In the genomic region with DNA sequence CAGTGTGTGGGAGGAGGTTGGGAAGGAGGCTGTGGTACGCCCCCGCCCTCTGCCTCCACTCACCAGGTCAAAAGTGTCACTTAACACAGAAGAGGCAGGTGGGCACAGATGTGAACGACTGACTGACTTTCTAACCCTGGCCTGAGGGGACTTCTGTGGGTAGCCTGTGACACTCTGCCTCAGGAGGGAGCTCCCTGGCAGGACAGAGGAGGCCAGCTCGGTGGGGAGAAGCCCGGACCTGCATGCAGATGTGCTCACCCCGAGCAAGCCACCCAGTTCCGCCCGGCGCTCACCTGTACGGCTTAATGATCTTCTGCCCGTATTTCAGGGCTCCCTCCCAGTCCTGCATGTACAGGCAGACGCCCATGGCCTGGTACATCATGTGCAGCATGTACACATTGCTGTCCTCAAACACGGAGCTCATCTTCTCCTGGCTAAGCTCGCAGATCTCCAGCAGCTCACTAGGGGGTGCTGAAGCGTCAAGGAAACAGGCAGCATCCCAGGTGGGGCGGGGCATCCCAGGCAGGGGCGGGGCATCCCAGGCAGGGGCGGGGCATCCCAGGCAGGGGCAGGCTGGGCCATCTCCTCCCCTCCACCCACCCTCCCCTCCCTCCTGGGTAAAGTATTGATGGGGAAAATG, we compare ENCODE assay signal across 8 mouse cellular contexts. TPM values are rescaled to one million over a fixed set of nuclear protein-coding genes. Genes with fewer than 3 reads are reported as not detected.
DNase-seq lines count a peak whose midpoint lies in the region; ATAC-seq lines count a peak whose summit lies in the region.

No protein-coding gene starts in this region.

- no peaks in the 10 kb centered on the region for H3K36me3 ChIP-seq in hindbrain, embryonic 11.5 days (ENCODE audit: control insufficient read depth, insufficient read depth, low read length)
- no peaks in the 10 kb centered on the region for H3K36me3 ChIP-seq in hindbrain, embryonic 16.5 days (ENCODE audit: control insufficient read depth, insufficient read depth, low read length)
- H3K36me3 ChIP-seq in forebrain, embryonic 15.5 days, result no peaks in the 10 kb centered on the region
- H3K36me3 ChIP-seq in kidney, embryonic 14.5 days (ENCODE audit: control insufficient read depth, insufficient read depth, low read length), result peaks cover 14% of the 10 kb centered on the region
- peaks cover 36% of the 10 kb centered on the region for H3K36me3 ChIP-seq in limb, embryonic 10.5 days
- H3K36me3 ChIP-seq in midbrain, embryonic 14.5 days (ENCODE audit: control insufficient read depth, insufficient read depth, low read length), result no peaks in the 10 kb centered on the region

- WGBS in hindbrain, embryonic 11.5 days, result 41% methylated on average over 17 of the region's 18 CpGs
- WGBS in hindbrain, embryonic 16.5 days, result 45% methylated on average over 18 of the region's 18 CpGs
- WGBS in forebrain, embryonic 15.5 days, result 40% methylated on average over 18 of the region's 18 CpGs
- 27% methylated on average over 18 of the region's 18 CpGs for WGBS in kidney, embryonic 14.5 days
- 42% methylated on average over 18 of the region's 18 CpGs for WGBS in limb, embryonic 10.5 days
- WGBS in midbrain, embryonic 14.5 days, result 35% methylated on average over 18 of the region's 18 CpGs

- peaks cover 5% of the 10 kb centered on the region; the same call in 1 of the 2 replicates for H3K4me1 ChIP-seq in hindbrain, embryonic 11.5 days (replicated peaks; ENCODE audit: control insufficient read depth, insufficient read depth, low read length)
- H3K4me1 ChIP-seq in hindbrain, embryonic 16.5 days (ENCODE audit: control insufficient read depth, insufficient read depth, low read depth, low read length), result no peaks in the 10 kb centered on the region; the same call in 1 of the 2 replicates
- no peaks in the 10 kb centered on the region for H3K4me1 ChIP-seq in forebrain, embryonic 15.5 days
- 0 out of 2 replicates have a peak, but pooled peaks cover 9% of the 10 kb centered on the region for H3K4me1 ChIP-seq in kidney, embryonic 14.5 days (ENCODE audit: control insufficient read depth, insufficient read depth, low read length)
- H3K4me1 ChIP-seq in limb, embryonic 10.5 days, result peaks cover 28% of the 10 kb centered on the region
- peaks cover 6% of the 10 kb centered on the region; the same call in 1 of the 2 replicates for H3K4me1 ChIP-seq in midbrain, embryonic 14.5 days (ENCODE audit: control insufficient read depth, insufficient read depth, low read length)

- no peaks in the 10 kb centered on the region for H3K27me3 ChIP-seq in hindbrain, embryonic 11.5 days (ENCODE audit: control insufficient read depth, insufficient read depth, low read length)
- no peaks in the 10 kb centered on the region for H3K27me3 ChIP-seq in hindbrain, embryonic 16.5 days (replicated peaks; ENCODE audit: control insufficient read depth, insufficient read depth, low read length)
- no peaks in the 10 kb centered on the region for H3K27me3 ChIP-seq in forebrain, embryonic 15.5 days
- no peaks in the 10 kb centered on the region for H3K27me3 ChIP-seq in kidney, embryonic 14.5 days (ENCODE audit: control insufficient read depth, insufficient read depth, low read length)
- H3K27me3 ChIP-seq in limb, embryonic 10.5 days (ENCODE audit: low read depth, poor library complexity, severe bottlenecking), result no peaks in the 10 kb centered on the region
- H3K27me3 ChIP-seq in midbrain, embryonic 14.5 days (ENCODE audit: control insufficient read depth, insufficient read depth, low read length), result no peaks in the 10 kb centered on the region

- no peak overlapping the region for H3K9ac ChIP-seq in hindbrain, embryonic 11.5 days (ENCODE audit: low read depth, low read length)
- no peak overlapping the region for H3K9ac ChIP-seq in hindbrain, embryonic 16.5 days (ENCODE audit: low read depth, low read length)
- H3K9ac ChIP-seq in forebrain, embryonic 15.5 days (replicated peaks), result no peak overlapping the region
- H3K9ac ChIP-seq in kidney, embryonic 14.5 days (ENCODE audit: low read depth, low read length), result no peak overlapping the region
- no peak overlapping the region for H3K9ac ChIP-seq in midbrain, embryonic 14.5 days (replicated peaks; ENCODE audit: low read length)

- H3K27ac ChIP-seq in hindbrain, embryonic 11.5 days (ENCODE audit: low read depth, low read length), result no peak overlapping the region
- no peak overlapping the region for H3K27ac ChIP-seq in hindbrain, embryonic 16.5 days (ENCODE audit: low read depth, low read length)
- H3K27ac ChIP-seq in forebrain, embryonic 15.5 days (replicated peaks), result no peak overlapping the region
- H3K27ac ChIP-seq in kidney, embryonic 14.5 days (ENCODE audit: low read depth, low read length), result no peak overlapping the region
- H3K27ac ChIP-seq in limb, embryonic 10.5 days, result peak overlapping the region; percentile 42
- no peak overlapping the region for H3K27ac ChIP-seq in midbrain, embryonic 14.5 days (replicated peaks; ENCODE audit: low read depth, low read length)

- ATAC-seq in hindbrain, embryonic 11.5 days (ENCODE audit: low FRiP score), result peak; percentile 30
- no peak for ATAC-seq in hindbrain, embryonic 16.5 days
- 0 out of 2 replicates have a peak, but pooled peaks have one; percentile 5 for ATAC-seq in forebrain, embryonic 15.5 days (replicated peaks)
- ATAC-seq in kidney, embryonic 14.5 days (ENCODE audit: low FRiP score, low TSS enrichment), result peak; percentile 20; the same call in 1 of the 2 replicates
- no peak for ATAC-seq in midbrain, embryonic 14.5 days (ENCODE audit: low FRiP score, low TSS enrichment)

- no peak overlapping the region for H3K4me3 ChIP-seq in hindbrain, embryonic 11.5 days (ENCODE audit: low read depth, low read length)
- H3K4me3 ChIP-seq in hindbrain, embryonic 16.5 days (ENCODE audit: low read length), result no peak overlapping the region
- H3K4me3 ChIP-seq in forebrain, embryonic 15.5 days, result no peak overlapping the region
- no peak overlapping the region for H3K4me3 ChIP-seq in kidney, embryonic 14.5 days (ENCODE audit: low read length)
- no peak overlapping the region for H3K4me3 ChIP-seq in limb, embryonic 10.5 days
- no peak overlapping the region for H3K4me3 ChIP-seq in midbrain, embryonic 14.5 days (replicated peaks; ENCODE audit: low read depth, low read length)

- H3K4me2 ChIP-seq in hindbrain, embryonic 11.5 days (replicated peaks; ENCODE audit: low read depth, low read length), result no peak overlapping the region
- no peak overlapping the region for H3K4me2 ChIP-seq in hindbrain, embryonic 16.5 days (ENCODE audit: low read length)
- H3K4me2 ChIP-seq in forebrain, embryonic 15.5 days (replicated peaks), result no peak overlapping the region
- no peak overlapping the region for H3K4me2 ChIP-seq in kidney, embryonic 14.5 days (replicated peaks; ENCODE audit: low read depth, low read length)
- H3K4me2 ChIP-seq in midbrain, embryonic 14.5 days (ENCODE audit: low read length), result no peak overlapping the region

- peak; percentile 54 for DNase-seq in hindbrain, embryonic 11.5 days (ENCODE audit: low spot score)
- DNase-seq in adrenal gland, postnatal 36 days, result peak; percentile 51 to 70
- DNase-seq in limb, embryonic 10.5 days (ENCODE audit: low spot score), result peak; percentile 54
- DNase-seq in midbrain, embryonic 14.5 days, result peak; percentile 53
- peak; percentile 49 for DNase-seq in yolk sac, embryonic 10.5 days (ENCODE audit: low spot score)

- H3K9me3 ChIP-seq in hindbrain, embryonic 11.5 days (ENCODE audit: control insufficient read depth, low read length), result no peaks in the 10 kb centered on the region
- no peaks in the 10 kb centered on the region for H3K9me3 ChIP-seq in hindbrain, embryonic 16.5 days (ENCODE audit: control insufficient read depth, low read length)
- no peaks in the 10 kb centered on the region for H3K9me3 ChIP-seq in forebrain, embryonic 15.5 days
- H3K9me3 ChIP-seq in kidney, embryonic 14.5 days (ENCODE audit: control insufficient read depth, low read length), result no peaks in the 10 kb centered on the region
- H3K9me3 ChIP-seq in limb, embryonic 10.5 days (replicated peaks), result no peaks in the 10 kb centered on the region
- H3K9me3 ChIP-seq in midbrain, embryonic 14.5 days (ENCODE audit: control insufficient read depth, low read length), result no peaks in the 10 kb centered on the region

RNA-seq across cellular contexts. Expression of gene Smyd2, which starts 38.5 kb away (rescaled TPM):
- 52.5 and 54.7 TPM in 2 replicates for polyA plus RNA-seq in hindbrain, embryonic 11.5 days (2014; fragmentation: Nextera tagmentation; extraction: Ambion mirVana)
- polyA plus RNA-seq in hindbrain, embryonic 16.5 days (2015; fragmentation: Nextera tagmentation; extraction: Ambion mirVana), result 87.4 and 87.8 TPM in 2 replicates
- 10 to 100 TPM; 76.7 to 81.8 TPM for total RNA-seq in adrenal gland, postnatal 36 days (2021)
- 65.8 and 69.9 TPM in 2 replicates for polyA plus RNA-seq in forebrain, embryonic 15.5 days (2015; fragmentation: Nextera tagmentation; extraction: Ambion mirVana)
- 85.6 and 93.3 TPM in 2 replicates for polyA plus RNA-seq in kidney, embryonic 14.5 days (2014; fragmentation: Nextera tagmentation; extraction: Ambion mirVana)
- polyA plus RNA-seq in limb, embryonic 10.5 days (2016; fragmentation: Nextera tagmentation; extraction: Ambion mirVana), result 79.5 and 89.4 TPM in 2 replicates
- 63.9 and 69.5 TPM in 2 replicates for polyA plus RNA-seq in midbrain, embryonic 14.5 days (2014; fragmentation: Nextera tagmentation; extraction: Ambion mirVana)

Comparison
In these comparisons a context has a peak if more than half of its experiments do, and no peak if none do; other contexts are left out.
1. ATAC-seq: peak in hindbrain, embryonic 11.5 days (single experiment), forebrain, embryonic 15.5 days (single experiment) and kidney, embryonic 14.5 days (single experiment); none in hindbrain, embryonic 16.5 days (single experiment) and midbrain, embryonic 14.5 days (single experiment).
2. Peak in every context shown above with its lines, with median percentiles within 50 percentile points of each other: DNase-seq.